Mouse (Mus musculus): Measurements from ENCODE around the gene Gm4858.
"Not testable (repeated sequence)": the region's sequence is repeated elsewhere in the genome, so short reads cannot be mapped to it uniquely, and the experiment has no call there.

Gene Gm4858

GRCm38 (mm10) chr3:93068523-93068922 lies at the start of gene Gm4858:
Gene Gm4858, plus strand, starts transcription at chr3:93068823.
- DNase-seq (ENCODE audit: extremely low read depth, low read depth, low spot score), result not testable (repeated sequence)

GRCm38 (mm10) chr3:93018960-93019359 lies 49.7 kb upstream of the Gm4858 start, which contains the start of gene Lce1m:
Gene Lce1m, minus strand, starts transcription at chr3:93019060.
- no peak for DNase-seq (ENCODE audit: extremely low read depth, low read depth, low spot score)

GRCm38 (mm10) chr3:93021171-93021570 lies 47.5 kb upstream of the Gm4858 start:
- DNase-seq (ENCODE audit: extremely low read depth, low read depth, low spot score), result no peak

GRCm38 (mm10) chr3:93023411-93024184 lies 45.0 kb upstream of the Gm4858 start:
- no peak for DNase-seq (ENCODE audit: extremely low read depth, low read depth, low spot score)

- DNase-seq (ENCODE audit: extremely low read depth, low read depth, low spot score), result no peak
These were observed 43.1 kb upstream of the Gm4858 start for GRCm38 (mm10) chr3:93025486-93025885.

GRCm38 (mm10) chr3:93031450-93031849 lies 37.2 kb upstream of the Gm4858 start:
- no peak for DNase-seq (ENCODE audit: extremely low read depth, low read depth, low spot score)

GRCm38 (mm10) chr3:93050182-93050581 lies 18.4 kb upstream of the Gm4858 start:
- DNase-seq (ENCODE audit: extremely low read depth, low read depth, low spot score), result no peak

GRCm38 (mm10) chr3:93052826-93053474 lies 15.7 kb upstream of the Gm4858 start:
- no peak for DNase-seq (ENCODE audit: extremely low read depth, low read depth, low spot score)

GRCm38 (mm10) chr3:93086631-93087030 lies 18.0 kb downstream of the Gm4858 start:
- DNase-seq (ENCODE audit: extremely low read depth, low read depth, low spot score), result no peak

- not testable (repeated sequence) for DNase-seq (ENCODE audit: extremely low read depth, low read depth, low spot score)
These were observed 25.0 kb downstream of the Gm4858 start for GRCm38 (mm10) chr3:93093581-93093980.

GRCm38 (mm10) chr3:93096447-93096846 lies 27.8 kb downstream of the Gm4858 start:
- no peak for DNase-seq (ENCODE audit: extremely low read depth, low read depth, low spot score)

- DNase-seq (ENCODE audit: extremely low read depth, low read depth, low spot score), result no peak
These were observed 43.0 kb downstream of the Gm4858 start for GRCm38 (mm10) chr3:93111668-93112067.

- DNase-seq (ENCODE audit: extremely low read depth, low read depth, low spot score), result no peak
These were observed 45.9 kb downstream of the Gm4858 start for GRCm38 (mm10) chr3:93114481-93114880.

GRCm38 (mm10) chr3:93119101-93119500 lies 50.5 kb downstream of the Gm4858 start:
- DNase-seq (ENCODE audit: extremely low read depth, low read depth, low spot score), result no peak
